Mouse (Mus musculus): ENCODE measurements around the gene Mmd. TPM values are rescaled to one million over a fixed set of nuclear protein-coding genes. Genes with fewer than 3 reads are reported as not detected.

Mmd gene
- polyA plus RNA-seq, 1 experiment from 2014 or later: 27.1 TPM

DNA sequence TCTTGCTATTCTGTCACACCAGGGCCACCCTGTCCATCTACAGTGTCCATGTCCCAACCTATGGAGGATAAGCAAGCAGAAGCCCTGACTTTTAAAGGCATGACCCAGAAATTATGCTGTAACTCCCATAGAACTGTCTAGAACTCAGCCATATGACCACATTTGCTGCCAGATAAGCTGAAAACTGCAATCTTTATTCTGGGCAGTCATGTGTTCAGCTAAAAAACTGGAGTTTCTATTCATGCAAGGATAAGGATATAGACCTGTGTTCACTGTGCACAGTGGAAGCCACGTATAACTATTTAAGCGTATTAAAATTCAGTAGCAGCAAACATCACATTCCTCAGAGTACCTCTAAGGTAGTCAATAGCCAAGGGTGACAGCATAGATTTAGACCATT, 6.0 kb upstream of the Mmd start:
- H3K9me3 ChIP-seq (ENCODE audit: control insufficient read depth, low read length): no peaks in the 10 kb centered on the region
- no peaks in the 10 kb centered on the region for H3K27me3 ChIP-seq (replicated peaks; ENCODE audit: control insufficient read depth, insufficient read depth, low read length)
- H3K36me3 ChIP-seq (ENCODE audit: control insufficient read depth, insufficient read depth, low read length): no peaks in the 10 kb centered on the region
- no peaks in the 10 kb centered on the region for H3K4me1 ChIP-seq (ENCODE audit: control insufficient read depth, insufficient read depth, low read length)
- no peak overlapping the region for H3K4me3 ChIP-seq (ENCODE audit: low read depth, low read length)
- no peak for ATAC-seq (ENCODE audit: low read depth)
- no peak for DNase-seq (ENCODE audit: low spot score)
- H3K27ac ChIP-seq (replicated peaks; ENCODE audit: low read depth, low read length): no peak overlapping the region
- 94% methylated on average over 2 of the region's 2 CpGs for WGBS
- no peak overlapping the region for H3K4me2 ChIP-seq (ENCODE audit: low read depth, low read length)
- no peak overlapping the region for H3K9ac ChIP-seq (ENCODE audit: low read depth, low read length)

DNA sequence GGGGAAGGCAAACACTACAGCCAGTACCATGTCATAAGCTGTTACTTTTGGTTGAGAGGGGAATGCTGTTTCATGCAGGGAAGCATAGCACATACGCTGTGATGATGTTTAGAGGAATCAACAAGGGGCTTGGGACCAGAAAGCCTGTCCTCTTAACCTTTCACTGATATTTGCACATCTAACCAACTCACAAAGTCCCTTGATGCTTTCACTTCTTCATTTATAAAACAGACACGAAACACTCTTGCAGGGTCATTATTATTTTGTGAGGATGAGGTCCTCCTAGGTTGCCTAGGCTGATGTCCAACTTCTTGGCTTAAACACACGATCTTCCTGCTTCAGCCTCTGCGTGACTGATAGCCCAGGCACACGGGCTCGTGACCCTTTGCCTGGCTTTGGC, 3.6 kb upstream of the Mmd start:
- no peak for DNase-seq (ENCODE audit: low spot score)
- no peaks in the 10 kb centered on the region for H3K9me3 ChIP-seq (ENCODE audit: control insufficient read depth, low read length)
- 80% methylated on average over 6 of the region's 6 CpGs for WGBS
- H3K27me3 ChIP-seq (replicated peaks; ENCODE audit: control insufficient read depth, insufficient read depth, low read length): no peaks in the 10 kb centered on the region
- no peaks in the 10 kb centered on the region for H3K36me3 ChIP-seq (ENCODE audit: control insufficient read depth, insufficient read depth, low read length)
- H3K4me2 ChIP-seq (ENCODE audit: low read depth, low read length): no peak overlapping the region
- peaks cover 13% of the 10 kb centered on the region for H3K4me1 ChIP-seq (ENCODE audit: control insufficient read depth, insufficient read depth, low read length)
- ATAC-seq (ENCODE audit: low read depth): no peak
- no peak overlapping the region for H3K9ac ChIP-seq (ENCODE audit: low read depth, low read length)
- H3K4me3 ChIP-seq (ENCODE audit: low read depth, low read length): no peak overlapping the region
- no peak overlapping the region for H3K27ac ChIP-seq (replicated peaks; ENCODE audit: low read depth, low read length)

- Histone ChIP-seq H3K27ac (replicated peaks; ENCODE audit: low read depth, low read length) (no peak overlapping the region), H3K9me3 (ENCODE audit: control insufficient read depth, low read length) (no peaks in the 10 kb centered on the region), H3K4me1 (ENCODE audit: control insufficient read depth, insufficient read depth, low read length) (peaks cover 23% of the 10 kb centered on the region), H3K36me3 (ENCODE audit: control insufficient read depth, insufficient read depth, low read length) (no peaks in the 10 kb centered on the region), H3K4me3 (ENCODE audit: low read depth, low read length) (no peak overlapping the region), H3K27me3 (replicated peaks; ENCODE audit: control insufficient read depth, insufficient read depth, low read length) (no peaks in the 10 kb centered on the region), H3K4me2 (ENCODE audit: low read depth, low read length) (no peak overlapping the region), H3K9ac (ENCODE audit: low read depth, low read length) (no peak overlapping the region)
- ATAC-seq (ENCODE audit: low read depth) (no peak), DNase-seq (ENCODE audit: low spot score) (no peak)
- WGBS: 68% methylated on average over 4 of the region's 4 CpGs
Observed at GRCm38 (mm10) chr11:90246676-90247075, 2.6 kb upstream of the Mmd start.

GRCm38 (mm10) chr11:90247793-90248192, 1.5 kb upstream of the Mmd start:
- no peak overlapping the region for H3K9ac ChIP-seq (ENCODE audit: low read depth, low read length)
- peaks cover 33% of the 10 kb centered on the region for H3K4me1 ChIP-seq (ENCODE audit: control insufficient read depth, insufficient read depth, low read length)
- H3K36me3 ChIP-seq (ENCODE audit: control insufficient read depth, insufficient read depth, low read length): no peaks in the 10 kb centered on the region
- H3K4me2 ChIP-seq (ENCODE audit: low read depth, low read length): no peak overlapping the region
- WGBS: 59% methylated on average over 4 of the region's 4 CpGs
- ATAC-seq (ENCODE audit: low read depth) (no peak), DNase-seq (ENCODE audit: low spot score) (no peak)
- H3K27ac ChIP-seq (replicated peaks; ENCODE audit: low read depth, low read length): no peak overlapping the region
- H3K4me3 ChIP-seq (ENCODE audit: low read depth, low read length): no peak overlapping the region
- no peaks in the 10 kb centered on the region for H3K27me3 ChIP-seq (replicated peaks; ENCODE audit: control insufficient read depth, insufficient read depth, low read length)
- H3K9me3 ChIP-seq (ENCODE audit: control insufficient read depth, low read length): no peaks in the 10 kb centered on the region

DNA sequence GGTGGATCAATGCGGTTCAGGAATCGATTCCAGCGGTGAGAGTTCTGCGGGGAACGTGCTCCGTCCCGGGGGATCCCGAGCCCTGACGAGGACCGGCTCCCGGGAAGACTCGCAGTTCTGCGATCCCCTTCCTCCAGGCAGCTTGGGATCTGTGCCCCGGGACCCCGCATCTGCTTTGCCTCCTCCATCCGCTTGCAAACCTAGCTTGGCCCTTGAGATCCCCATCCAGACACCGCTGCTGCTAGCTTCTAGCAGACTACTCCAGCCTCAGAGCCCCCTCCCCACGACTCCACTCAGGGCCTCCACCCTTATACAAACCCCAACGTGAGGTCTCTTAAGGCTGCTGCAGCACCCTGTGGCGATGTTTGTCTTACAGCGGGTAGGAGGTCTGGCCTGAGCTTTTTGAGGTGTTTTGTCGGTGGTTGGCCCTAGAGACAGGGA, 465 bp downstream of the Mmd start:
- Histone ChIP-seq H3K27me3 (replicated peaks; ENCODE audit: control insufficient read depth, insufficient read depth, low read length) (no peaks in the 10 kb centered on the region), H3K27ac (replicated peaks; ENCODE audit: low read depth, low read length) (peak overlapping the region; percentile 83), H3K4me1 (ENCODE audit: control insufficient read depth, insufficient read depth, low read length) (peaks cover 35% of the 10 kb centered on the region), H3K4me3 (ENCODE audit: low read depth, low read length) (peak overlapping the region; percentile 92), H3K36me3 (ENCODE audit: control insufficient read depth, insufficient read depth, low read length) (no peaks in the 10 kb centered on the region), H3K9ac (ENCODE audit: low read depth, low read length) (peak overlapping the region; percentile 90), H3K4me2 (ENCODE audit: low read depth, low read length) (peak overlapping the region; percentile 83), H3K9me3 (ENCODE audit: control insufficient read depth, low read length) (no peaks in the 10 kb centered on the region)
- peak; percentile 49 for DNase-seq (ENCODE audit: low spot score)
- peak; percentile 21 for ATAC-seq (ENCODE audit: low read depth)
- WGBS: 0% methylated on average over 19 of the region's 22 CpGs

DNA sequence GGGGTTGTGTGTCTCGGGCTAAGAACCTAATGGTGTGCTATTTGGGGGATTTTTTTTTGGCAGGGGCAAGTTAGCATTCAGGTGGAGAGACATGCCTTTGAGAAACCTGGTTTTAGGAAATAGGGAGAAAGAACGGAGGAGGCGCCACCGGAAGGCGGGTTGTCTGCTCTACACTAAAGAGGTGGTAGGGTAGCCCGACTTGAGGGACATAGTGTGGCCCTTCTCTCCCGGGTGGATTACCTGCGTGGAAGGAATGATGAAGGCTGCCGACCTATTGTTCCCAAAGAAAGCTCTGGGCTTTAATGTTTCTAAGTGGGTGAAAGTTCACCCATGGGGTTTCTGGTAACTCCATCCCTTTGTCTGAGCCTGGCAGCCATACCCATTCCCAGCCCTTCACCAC, 933 bp downstream of the Mmd start:
- H3K9ac ChIP-seq (ENCODE audit: low read depth, low read length): peak overlapping the region; percentile 90
- 2% methylated on average over 9 of the region's 9 CpGs for WGBS
- peak overlapping the region; percentile 92 for H3K4me3 ChIP-seq (ENCODE audit: low read depth, low read length)
- H3K4me2 ChIP-seq (ENCODE audit: low read depth, low read length): peak overlapping the region; percentile 83
- no peaks in the 10 kb centered on the region for H3K27me3 ChIP-seq (replicated peaks; ENCODE audit: control insufficient read depth, insufficient read depth, low read length)
- ATAC-seq (ENCODE audit: low read depth) (no peak), DNase-seq (ENCODE audit: low spot score) (no peak)
- no peaks in the 10 kb centered on the region for H3K36me3 ChIP-seq (ENCODE audit: control insufficient read depth, insufficient read depth, low read length)
- peaks cover 35% of the 10 kb centered on the region for H3K4me1 ChIP-seq (ENCODE audit: control insufficient read depth, insufficient read depth, low read length)
- peak overlapping the region; percentile 83; the same call in 1 of the 2 replicates for H3K27ac ChIP-seq (replicated peaks; ENCODE audit: low read depth, low read length)
- H3K9me3 ChIP-seq (ENCODE audit: control insufficient read depth, low read length): no peaks in the 10 kb centered on the region

DNA sequence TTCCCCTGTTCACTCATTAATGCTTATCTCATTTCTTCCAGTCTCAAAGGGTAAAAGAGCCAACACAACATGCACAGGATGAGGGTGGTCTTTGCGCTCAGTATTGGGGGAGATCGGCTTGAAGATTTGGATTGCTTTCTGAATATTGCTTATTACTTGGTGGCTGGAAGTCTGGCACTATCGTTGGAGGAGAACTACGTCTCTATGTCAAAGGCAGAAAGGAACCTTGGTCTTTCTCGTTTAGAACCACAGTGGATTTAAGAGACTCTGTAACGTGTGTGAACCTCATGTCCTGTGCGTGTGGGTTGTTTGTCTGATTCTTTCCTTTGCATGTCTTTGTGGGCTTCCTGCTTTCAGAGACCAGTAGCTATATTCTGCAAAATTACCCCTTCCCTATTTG, 1.5 kb downstream of the Mmd start:
- H3K4me1 ChIP-seq (ENCODE audit: control insufficient read depth, insufficient read depth, low read length): peaks cover 36% of the 10 kb centered on the region
- 52% methylated on average over 7 of the region's 7 CpGs for WGBS
- H3K36me3 ChIP-seq (ENCODE audit: control insufficient read depth, insufficient read depth, low read length): no peaks in the 10 kb centered on the region
- peak overlapping the region; percentile 83 for H3K4me2 ChIP-seq (ENCODE audit: low read depth, low read length)
- no peak overlapping the region for H3K27ac ChIP-seq (replicated peaks; ENCODE audit: low read depth, low read length)
- DNase-seq (ENCODE audit: low spot score) (no peak), ATAC-seq (ENCODE audit: low read depth) (no peak)
- no peaks in the 10 kb centered on the region for H3K27me3 ChIP-seq (replicated peaks; ENCODE audit: control insufficient read depth, insufficient read depth, low read length)
- H3K9me3 ChIP-seq (ENCODE audit: control insufficient read depth, low read length): no peaks in the 10 kb centered on the region
- H3K4me3 ChIP-seq (ENCODE audit: low read depth, low read length): peak overlapping the region; percentile 92
- peak overlapping the region; percentile 90 for H3K9ac ChIP-seq (ENCODE audit: low read depth, low read length)

DNA sequence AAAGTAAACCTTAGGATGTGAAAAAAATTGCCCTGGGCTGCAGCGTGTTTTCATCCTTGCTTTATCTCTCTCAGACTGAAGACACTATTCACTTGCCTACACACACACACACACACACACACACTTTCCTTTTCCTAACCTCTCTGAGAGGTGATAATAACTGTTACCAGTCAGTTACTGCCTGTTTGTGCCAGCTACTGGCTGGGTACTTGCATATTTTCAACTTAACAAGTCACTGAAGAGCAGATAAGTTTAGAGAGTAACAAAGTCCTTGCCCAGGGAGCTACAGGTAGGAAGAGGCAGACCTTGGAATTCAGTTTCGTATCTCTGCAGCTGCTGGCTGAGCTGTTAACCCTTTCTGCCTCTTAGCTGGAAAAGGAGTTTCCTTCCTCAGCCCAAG, 2.7 kb downstream of the Mmd start:
- DNase-seq (ENCODE audit: low spot score) (no peak), ATAC-seq (ENCODE audit: low read depth) (no peak)
- H3K9me3 ChIP-seq (ENCODE audit: control insufficient read depth, low read length): no peaks in the 10 kb centered on the region
- H3K4me1 ChIP-seq (ENCODE audit: control insufficient read depth, insufficient read depth, low read length): peaks cover 43% of the 10 kb centered on the region
- H3K9ac ChIP-seq (ENCODE audit: low read depth, low read length): no peak overlapping the region
- H3K4me2 ChIP-seq (ENCODE audit: low read depth, low read length): peak overlapping the region; percentile 30
- 35% methylated on average over 2 of the region's 2 CpGs for WGBS
- no peak overlapping the region for H3K4me3 ChIP-seq (ENCODE audit: low read depth, low read length)
- no peaks in the 10 kb centered on the region for H3K27me3 ChIP-seq (replicated peaks; ENCODE audit: control insufficient read depth, insufficient read depth, low read length)
- H3K36me3 ChIP-seq (ENCODE audit: control insufficient read depth, insufficient read depth, low read length): 0 out of 2 replicates have a peak, but pooled peaks cover 2% of the 10 kb centered on the region
- no peak overlapping the region for H3K27ac ChIP-seq (replicated peaks; ENCODE audit: low read depth, low read length)

DNA sequence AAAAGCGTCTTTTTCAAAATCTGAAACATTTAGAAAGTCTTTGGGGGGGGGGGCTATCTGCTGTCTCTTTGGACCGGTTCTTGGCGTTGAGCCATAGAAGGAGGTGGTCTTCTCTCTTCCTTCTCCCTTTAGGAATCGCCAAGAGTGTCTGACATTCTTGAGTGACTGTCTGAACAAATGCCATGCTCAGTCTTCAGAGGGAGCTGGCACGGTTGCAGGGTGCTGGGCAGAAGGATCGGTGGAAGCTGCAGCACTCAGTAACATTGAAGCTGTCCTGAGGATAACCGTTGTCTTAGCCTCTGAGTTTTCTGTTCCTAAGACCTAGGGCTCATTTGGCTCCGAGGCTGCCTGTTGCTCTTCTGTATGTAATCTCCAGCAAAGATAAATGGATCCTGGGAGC, 3.1 kb downstream of the Mmd start:
- Histone ChIP-seq H3K36me3 (ENCODE audit: control insufficient read depth, insufficient read depth, low read length) (0 out of 2 replicates have a peak, but pooled peaks cover 5% of the 10 kb centered on the region), H3K27me3 (replicated peaks; ENCODE audit: control insufficient read depth, insufficient read depth, low read length) (no peaks in the 10 kb centered on the region), H3K4me3 (ENCODE audit: low read depth, low read length) (no peak overlapping the region), H3K27ac (replicated peaks; ENCODE audit: low read depth, low read length) (no peak overlapping the region), H3K9me3 (ENCODE audit: control insufficient read depth, low read length) (no peaks in the 10 kb centered on the region), H3K4me2 (ENCODE audit: low read depth, low read length) (peak overlapping the region; percentile 30; the same call in 1 of the 2 replicates), H3K9ac (ENCODE audit: low read depth, low read length) (no peak overlapping the region), H3K4me1 (ENCODE audit: control insufficient read depth, insufficient read depth, low read length) (peaks cover 44% of the 10 kb centered on the region)
- 64% methylated on average over 8 of the region's 8 CpGs for WGBS
- no peak for ATAC-seq (ENCODE audit: low read depth)
- DNase-seq (ENCODE audit: low spot score): no peak

All from embryonic facial prominence, embryonic 14.5 days (tissue).